Mouse (Mus musculus) cerebellum, adult 9-10 months (tissue): ENCODE data around the gene Eaf1.
"Not testable (repeated sequence)": the region's sequence is repeated elsewhere in the genome, so short reads cannot be mapped to it uniquely, and the experiment has no call there.

ENCODE experiments used
- DNase-seq: peaks from one replicate; pipeline ENCODE4 v3.0.0; 2022

The Eaf1 gene

GRCm38 (mm10) chr14:31494349-31494974 lies at the start of gene Eaf1:
TSS of gene Eaf1 (plus strand) at chr14:31494399.
- no peak for DNase-seq

DNA sequence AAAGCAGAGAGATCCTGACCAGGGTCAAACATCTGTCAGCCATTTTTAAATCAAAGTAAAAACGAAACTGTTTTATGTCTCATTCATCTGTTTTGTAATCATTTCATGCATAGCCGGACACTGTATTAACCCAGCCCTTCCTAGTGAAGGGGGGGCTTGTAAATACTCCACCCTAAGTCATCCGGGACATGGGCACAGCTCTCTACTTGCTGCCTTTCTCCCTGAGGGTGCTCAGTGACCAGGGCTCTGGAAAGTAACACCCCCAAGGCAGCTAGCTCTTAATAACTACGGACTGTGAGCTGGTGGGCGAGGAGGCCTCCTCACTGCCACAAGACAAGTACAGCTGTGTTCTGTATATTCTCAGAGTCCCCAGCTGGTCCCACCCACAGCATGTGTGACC lies 45.2 kb upstream of the Eaf1 start:
- DNase-seq: no peak

GRCm38 (mm10) chr14:31453946-31454345 lies 40.3 kb upstream of the Eaf1 start:
- not testable (repeated sequence) for DNase-seq

- no peak for DNase-seq
Observed at GRCm38 (mm10) chr14:31454849-31455566, 39.2 kb upstream of the Eaf1 start.

GRCm38 (mm10) chr14:31456064-31456721 lies 38.0 kb upstream of the Eaf1 start:
- DNase-seq: no peak

GRCm38 (mm10) chr14:31458006-31458405 lies 36.2 kb upstream of the Eaf1 start:
- no peak for DNase-seq

- DNase-seq: not testable (repeated sequence)
Observed at GRCm38 (mm10) chr14:31462226-31462625, 32.0 kb upstream of the Eaf1 start.

- DNase-seq: no peak
Observed at GRCm38 (mm10) chr14:31462886-31463285, 31.3 kb upstream of the Eaf1 start.

DNA sequence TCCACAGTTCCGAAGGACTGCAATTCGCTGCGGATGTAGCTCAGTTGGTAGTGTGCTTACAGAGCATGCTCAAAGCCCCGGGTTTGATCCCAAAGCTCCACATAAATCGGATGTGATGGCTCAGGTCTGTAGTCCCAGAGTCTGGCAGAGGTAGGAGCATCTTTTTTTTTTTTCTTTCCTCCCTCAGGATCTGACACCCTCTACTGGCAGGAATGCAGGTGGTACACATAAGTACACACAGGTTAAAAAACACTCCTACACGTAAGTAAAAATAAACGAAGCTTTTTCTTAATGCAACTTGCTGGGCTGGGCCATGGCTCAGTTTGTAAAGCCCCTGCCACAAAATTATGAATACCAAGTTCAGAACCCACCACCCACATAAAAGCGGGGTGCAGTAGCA lies 30.0 kb upstream of the Eaf1 start:
- DNase-seq: peak; percentile 23

GRCm38 (mm10) chr14:31469711-31470110 lies 24.5 kb upstream of the Eaf1 start:
- DNase-seq: no peak

DNA sequence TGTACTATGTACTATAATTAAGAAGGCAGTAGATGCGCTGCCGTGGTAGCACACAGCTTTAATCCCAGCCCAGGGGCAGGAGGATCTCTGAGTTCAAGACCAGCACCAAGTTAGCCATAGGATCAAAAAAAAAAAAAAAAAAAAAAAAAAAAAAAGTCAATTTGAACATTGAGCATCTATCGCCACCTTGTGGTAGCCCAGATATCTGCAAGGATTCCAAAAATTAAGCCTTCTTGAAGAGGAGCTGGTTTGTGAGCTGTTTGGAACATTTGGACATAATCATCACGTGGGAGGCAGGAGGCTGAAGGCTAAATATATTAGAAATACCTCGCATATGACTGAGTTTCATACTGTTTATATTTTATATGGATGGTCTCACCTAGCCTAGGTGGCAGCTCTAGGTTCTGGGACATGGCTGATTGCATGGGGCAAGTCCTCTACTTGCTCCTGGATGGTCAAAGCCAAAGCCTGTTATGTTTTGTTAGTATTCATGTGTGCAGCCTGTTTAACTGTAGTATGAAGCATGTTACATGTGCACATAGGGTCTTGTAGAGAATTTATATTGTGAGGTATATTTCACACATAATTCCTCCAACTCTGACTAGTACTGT lies 21.6 kb upstream of the Eaf1 start:
- DNase-seq: peak; percentile 81

GRCm38 (mm10) chr14:31473297-31473696 lies 20.9 kb upstream of the Eaf1 start:
- DNase-seq: no peak

DNA sequence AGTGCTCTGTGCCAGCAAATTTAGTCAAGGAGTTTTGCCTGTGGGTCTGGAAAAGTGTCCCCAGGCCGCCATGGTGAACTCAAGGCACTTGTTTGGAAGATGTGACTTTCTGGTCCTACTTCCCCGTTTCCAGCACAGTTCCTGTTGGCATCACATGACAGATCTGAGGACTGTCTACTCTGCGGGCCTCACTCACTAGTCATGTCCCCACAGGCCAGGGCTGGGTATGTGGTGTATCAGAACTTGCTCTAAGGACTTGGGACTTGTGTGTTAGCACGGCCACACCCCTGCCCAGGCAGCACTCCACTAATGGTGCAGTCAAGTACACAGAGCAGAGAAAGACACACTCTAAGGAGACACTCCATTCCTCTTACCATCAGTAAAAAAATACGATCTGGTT lies 11.8 kb upstream of the Eaf1 start:
- no peak for DNase-seq

DNA sequence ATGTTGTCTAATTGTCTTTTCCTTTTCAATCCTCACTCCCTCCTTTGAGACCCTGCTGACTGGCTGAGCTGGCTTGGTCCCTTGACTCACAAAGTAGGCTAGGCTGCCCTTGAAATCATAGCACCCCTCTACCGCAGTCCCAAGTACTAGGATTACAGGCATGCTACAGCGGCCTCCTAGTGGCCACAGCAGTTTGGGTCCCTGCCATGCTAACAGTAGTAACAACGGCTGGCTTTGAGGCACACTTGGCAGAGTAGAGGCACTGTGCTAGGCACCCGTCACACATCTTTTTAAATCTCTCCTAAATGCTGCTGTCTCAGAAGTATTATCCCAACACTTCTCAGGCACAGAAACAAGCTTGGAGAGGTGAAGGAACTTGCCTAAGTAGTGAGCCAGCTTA lies 7.7 kb upstream of the Eaf1 start:
- no peak for DNase-seq

DNA sequence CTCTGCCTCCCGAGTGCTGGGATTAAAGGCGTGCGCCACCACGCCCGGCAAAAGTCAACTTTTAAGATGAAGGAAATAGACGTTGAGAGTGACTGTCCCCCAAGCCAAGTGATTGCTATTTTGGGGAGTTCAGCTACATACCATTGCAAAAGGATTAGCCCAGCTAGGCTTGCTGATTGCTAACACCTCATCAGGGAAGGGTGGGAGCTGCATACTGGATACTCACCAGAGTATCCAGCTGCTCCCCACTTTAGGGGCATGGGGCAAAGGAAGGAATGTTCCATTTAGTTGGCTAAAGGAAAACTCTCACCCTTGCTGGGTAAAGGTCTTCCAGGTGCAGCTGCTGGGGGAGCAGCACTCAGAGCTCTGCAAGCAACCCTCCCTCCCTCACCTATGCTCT lies 6.1 kb upstream of the Eaf1 start:
- DNase-seq: no peak

DNA sequence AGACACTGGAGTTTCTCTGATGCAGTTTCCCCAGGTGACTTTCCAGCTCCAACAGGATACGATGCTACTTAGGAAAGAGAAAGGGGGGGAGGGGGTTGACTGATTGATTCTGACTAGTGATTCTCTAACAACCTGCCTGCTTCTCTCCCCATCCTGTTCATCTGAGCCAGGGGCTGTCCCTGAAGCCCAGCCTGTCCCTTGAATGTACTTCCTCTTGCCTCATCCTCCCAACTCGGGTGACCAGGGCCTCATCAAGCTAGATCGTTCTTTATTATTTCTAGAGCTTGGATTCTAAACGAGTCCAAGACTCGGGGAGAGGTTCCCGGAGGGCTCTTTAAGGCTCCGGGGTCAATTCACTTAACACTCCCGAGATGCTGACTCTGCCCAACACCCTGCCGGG lies 298 bp upstream of the Eaf1 start:
- DNase-seq: no peak

GRCm38 (mm10) chr14:31494975-31495455 lies 816 bp downstream of the Eaf1 start, which contains the start of gene Mettl6:
TSS of gene Mettl6 (minus strand) at chr14:31495040.
- DNase-seq: peak; percentile 87

DNA sequence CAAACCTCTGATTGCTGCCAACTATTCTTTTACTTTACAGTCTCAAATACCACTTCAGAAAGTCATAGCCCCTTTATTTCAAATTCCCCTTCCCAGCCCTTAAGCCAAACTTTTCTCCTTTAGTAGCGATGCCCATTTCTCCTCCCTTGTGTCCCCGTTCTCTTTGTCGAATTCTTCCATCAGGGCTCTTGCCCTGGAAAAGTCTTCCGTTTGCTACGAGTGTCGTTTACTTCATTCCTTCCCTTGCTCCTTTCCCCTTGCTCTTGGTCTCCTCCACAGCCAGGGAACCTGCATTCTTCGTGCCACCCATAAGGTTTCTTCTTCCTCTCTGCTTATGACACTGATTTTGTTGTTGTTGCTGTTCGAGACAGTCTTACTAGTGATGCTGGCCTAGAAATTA lies 1.3 kb downstream of the Eaf1 start:
- no peak for DNase-seq

DNA sequence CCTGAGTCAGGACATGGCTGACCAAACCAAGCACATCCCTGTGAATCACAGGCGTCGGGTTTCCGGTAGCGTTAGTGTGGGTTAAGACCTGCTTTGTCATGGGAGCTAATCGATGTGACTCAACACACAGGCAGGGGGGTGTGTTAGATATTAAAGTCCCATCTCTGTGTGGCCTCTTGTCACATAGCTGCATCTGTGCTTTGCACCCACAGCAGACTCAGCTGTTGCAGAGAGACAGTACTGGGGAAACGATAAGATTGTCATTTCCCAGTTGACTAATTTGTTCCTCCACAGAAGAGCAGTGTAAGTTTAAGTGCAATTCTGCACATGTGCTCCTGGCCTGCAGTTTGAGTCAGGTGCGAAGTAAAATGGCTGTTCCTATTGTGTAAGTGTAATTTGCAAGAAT lies 2.0 kb downstream of the Eaf1 start:
- no peak for DNase-seq

DNA sequence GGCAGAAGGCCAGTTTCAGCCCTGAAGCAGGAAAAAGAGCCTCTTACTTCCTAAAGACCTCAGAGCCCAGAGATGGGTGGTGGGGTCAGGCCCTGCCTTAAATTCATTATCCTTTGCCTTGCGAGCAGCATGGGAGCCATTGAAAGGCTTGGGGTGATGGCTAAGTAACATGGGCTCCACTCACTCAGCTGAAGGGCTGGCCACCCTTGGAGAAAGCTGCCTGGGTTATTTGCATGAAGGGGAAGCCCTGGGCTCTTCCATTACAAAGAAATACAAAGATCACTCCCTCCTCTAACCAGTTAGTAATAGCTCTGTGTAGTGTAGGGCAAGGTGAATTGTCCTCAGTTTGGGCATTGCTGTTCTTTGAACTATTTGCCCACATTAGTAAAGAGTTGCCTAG lies 5.3 kb downstream of the Eaf1 start:
- DNase-seq: no peak

GRCm38 (mm10) chr14:31503406-31503805 lies 9.2 kb downstream of the Eaf1 start:
- DNase-seq: no peak

GRCm38 (mm10) chr14:31506456-31506855 lies 12.3 kb downstream of the Eaf1 start:
- DNase-seq: peak; percentile 80

DNA sequence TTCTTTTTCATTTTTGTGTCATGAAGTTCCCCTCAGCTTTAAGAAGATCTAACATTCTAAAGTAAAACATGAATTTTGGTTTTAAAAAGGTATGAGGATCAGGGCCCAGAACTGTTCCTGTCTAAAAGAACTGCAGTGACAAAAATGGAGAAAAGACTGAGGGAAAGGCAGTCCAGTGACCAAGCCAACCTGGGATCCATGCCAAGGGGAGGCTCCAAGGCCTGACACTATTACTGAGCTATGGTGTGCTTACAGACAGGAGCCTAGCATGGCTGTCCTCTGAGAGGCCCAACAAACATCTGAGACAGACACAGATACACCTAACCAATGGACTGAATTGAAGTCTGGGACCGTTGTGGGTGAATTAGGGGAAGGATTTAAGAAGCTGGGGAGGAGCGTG lies 15.7 kb downstream of the Eaf1 start:
- no peak for DNase-seq

DNA sequence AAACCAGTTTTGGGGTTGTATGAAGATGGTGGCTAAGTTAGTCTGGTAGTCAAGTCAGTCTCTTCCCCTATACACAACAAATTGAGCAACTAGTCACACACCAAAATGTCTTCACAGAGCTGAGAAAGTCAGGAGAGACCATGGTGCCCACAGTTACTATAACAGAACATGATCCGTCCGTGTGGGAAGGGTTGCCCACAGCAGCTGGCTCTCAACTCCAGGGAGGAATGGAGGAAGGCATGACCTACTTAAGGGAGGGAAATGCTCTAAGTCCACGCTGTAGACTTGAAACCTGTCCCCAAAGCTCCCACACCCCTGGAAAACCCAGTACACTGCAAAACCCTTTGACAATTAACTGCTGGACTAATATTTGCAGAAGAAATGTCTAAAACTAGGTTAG lies 16.1 kb downstream of the Eaf1 start:
- DNase-seq: no peak
